Mouse (Mus musculus) neural tube, embryonic 11.5 days (tissue): ENCODE data around the gene Gm4922. TPM values are rescaled to one million over a fixed set of nuclear protein-coding genes. Genes with fewer than 3 reads are reported as not detected.

Experiments
- ATAC-seq: fragments of 200-750 bp; cut with Nextera tagmentation; 2 replicates; pipeline ENCODE4 v1.8.0; 2017; ENCODE audit warnings: moderate number of reproducible peaks, mild to moderate bottlenecking, moderate TSS enrichment, moderate library complexity; ENCODE audit not compliant: insufficient read depth, low FRiP score, low TSS enrichment
- DNase-seq: peaks from one replicate; pipeline ENCODE4 v3.0.0-alpha.2; 2015; ENCODE audit warnings: low spot score
- H3K27ac ChIP-seq: fragments of 300-500 bp; sonication (generic); 2 replicates; pipeline ENCODE4 v1.5.1; 2014; ENCODE audit warnings: low read depth, mild to moderate bottlenecking, low read length
- H3K27me3 ChIP-seq: fragments of 300-500 bp; sonication (generic); 2 replicates; pipeline ENCODE4 v1.6.1; 2014; ENCODE audit warnings: mild to moderate bottlenecking, low read length, mixed read lengths; ENCODE audit not compliant: control insufficient read depth, insufficient read depth
- H3K36me3 ChIP-seq: fragments of 300-500 bp; sonication (generic); 2 replicates; pipeline ENCODE4 v1.6.1; 2014; ENCODE audit warnings: mild to moderate bottlenecking, low read length, moderate library complexity, mixed read lengths; ENCODE audit not compliant: control insufficient read depth, insufficient read depth
- H3K4me1 ChIP-seq: fragments of 300-500 bp; sonication (generic); 2 replicates; pipeline ENCODE4 v1.6.1; 2014; ENCODE audit warnings: low read length, mixed read lengths; ENCODE audit not compliant: control insufficient read depth, insufficient read depth
- H3K4me2 ChIP-seq: fragments of 300-500 bp; sonication (generic); 2 replicates; pipeline ENCODE4 v1.6.1; 2014; ENCODE audit warnings: low read depth, mild to moderate bottlenecking, moderate library complexity
- H3K4me3 ChIP-seq: fragments of 300-500 bp; sonication (generic); 2 replicates; pipeline ENCODE4 v1.5.1; 2014; ENCODE audit warnings: low read depth, low read length
- H3K9ac ChIP-seq: fragments of 300-500 bp; sonication (generic); 2 replicates; pipeline ENCODE4 v1.6.1; 2014; ENCODE audit warnings: mild to moderate bottlenecking, low read length
- H3K9me3 ChIP-seq: fragments of 300-500 bp; sonication (generic); 2 replicates; pipeline ENCODE4 v1.6.1; 2016; ENCODE audit warnings: low read length; ENCODE audit not compliant: control insufficient read depth
- WGBS: fragments of 180-500 bp; shearing (Covaris S2); extraction: QIAGEN DNeasy Blood & Tissue Kit; methylation state at CpG from one replicate; pipeline ENCODE4 v1.1.7; 2014; 5-methylcytosine and 5-hydroxymethylcytosine counted together
- polyA plus RNA-seq: library from polyadenylated mRNA; unstranded; fragments of >200 nt; fragmentation: Nextera tagmentation; extraction: Ambion mirVana; gene quantifications from 2 replicates; pipeline ENCODE4 v1.2.1, GENCODE M21; 2014

Gm4922 gene
- polyA plus RNA-seq, 1 experiment from 2014 or later, result not detected

DNA sequence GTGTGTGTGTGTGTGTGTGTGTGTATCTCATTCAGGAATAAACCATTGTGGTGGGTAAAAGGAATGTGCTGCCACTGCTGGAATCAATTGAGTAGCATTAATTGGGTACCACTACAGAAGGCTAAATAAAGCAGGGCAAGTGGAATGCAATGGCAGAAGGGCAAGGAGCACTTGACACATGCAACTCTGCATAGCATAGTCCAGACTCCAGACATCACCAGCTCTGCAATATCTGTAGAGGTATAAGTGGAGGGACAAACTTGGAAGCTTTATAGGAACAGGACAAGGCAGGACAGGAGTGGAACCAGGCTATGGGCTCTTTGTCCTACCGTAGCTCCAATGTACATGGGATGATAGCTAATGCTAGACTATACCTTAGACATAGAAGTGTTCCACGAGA is 25.2 kb upstream of the Gm4922 start:
- 92% methylated on average over 2 of the region's 2 CpGs for WGBS
- H3K4me3 ChIP-seq, result no peak overlapping the region
- H3K9me3 ChIP-seq, result no peaks in the 10 kb centered on the region
- no peak overlapping the region for H3K4me2 ChIP-seq
- no peak overlapping the region for H3K9ac ChIP-seq
- no peaks in the 10 kb centered on the region for H3K27me3 ChIP-seq
- H3K4me1 ChIP-seq, result no peaks in the 10 kb centered on the region
- DNase-seq, result no peak
- no peaks in the 10 kb centered on the region for H3K36me3 ChIP-seq
- ATAC-seq, result no peak
- H3K27ac ChIP-seq, result no peak overlapping the region

DNA sequence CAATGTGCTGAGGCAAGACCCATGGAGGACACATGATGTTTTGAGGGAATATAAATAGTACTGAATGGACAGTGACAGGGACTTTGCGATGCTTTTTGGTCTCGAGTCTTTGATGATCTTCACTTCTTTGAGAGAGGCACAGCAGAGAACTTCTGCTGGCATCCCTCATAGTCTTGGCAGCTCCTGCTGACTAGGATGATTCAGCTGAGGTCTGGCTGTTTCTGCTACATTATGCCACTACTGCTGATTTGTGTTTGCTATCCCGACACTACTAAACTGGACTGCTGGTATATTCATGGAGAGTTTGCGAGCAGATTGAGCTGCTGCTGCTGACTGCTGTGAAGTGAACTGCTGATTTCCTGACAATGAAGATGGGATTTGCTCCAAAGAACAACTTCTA is 3.5 kb upstream of the Gm4922 start:
- no peaks in the 10 kb centered on the region for H3K27me3 ChIP-seq
- H3K4me2 ChIP-seq, result no peak overlapping the region
- WGBS, result 87% methylated on average over 4 of the region's 4 CpGs
- no peak overlapping the region for H3K27ac ChIP-seq
- H3K9ac ChIP-seq, result no peak overlapping the region
- H3K36me3 ChIP-seq, result no peaks in the 10 kb centered on the region
- H3K9me3 ChIP-seq, result no peaks in the 10 kb centered on the region
- no peak for DNase-seq
- H3K4me3 ChIP-seq, result no peak overlapping the region
- H3K4me1 ChIP-seq, result no peaks in the 10 kb centered on the region
- no peak for ATAC-seq

DNA sequence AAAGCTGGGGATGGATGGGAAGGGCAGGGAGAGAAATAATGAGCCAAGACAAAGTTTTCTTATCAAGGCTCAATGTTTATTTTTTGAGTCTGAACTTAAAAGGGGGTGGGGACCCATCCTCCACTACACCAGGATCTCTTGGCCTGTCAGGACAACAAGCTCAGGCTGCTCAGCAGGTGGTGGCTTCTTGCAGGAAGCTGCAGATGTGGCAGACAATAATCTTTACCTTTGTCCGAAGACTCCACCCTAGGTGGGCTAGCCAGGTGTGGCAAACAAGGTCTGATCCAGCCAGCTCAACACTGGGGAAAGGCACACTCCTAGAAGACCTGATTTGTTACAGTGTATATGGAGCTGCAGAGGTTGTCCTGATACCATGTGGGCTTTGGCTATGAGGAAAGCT is 2.0 kb upstream of the Gm4922 start:
- no peak overlapping the region for H3K4me2 ChIP-seq
- no peaks in the 10 kb centered on the region for H3K9me3 ChIP-seq
- no peaks in the 10 kb centered on the region for H3K4me1 ChIP-seq
- WGBS, result 50% methylated on average over 1 of the region's 1 CpGs
- H3K27me3 ChIP-seq, result no peaks in the 10 kb centered on the region
- DNase-seq, result no peak
- H3K27ac ChIP-seq, result no peak overlapping the region
- no peaks in the 10 kb centered on the region for H3K36me3 ChIP-seq
- no peak overlapping the region for H3K4me3 ChIP-seq
- ATAC-seq, result no peak
- no peak overlapping the region for H3K9ac ChIP-seq

DNA sequence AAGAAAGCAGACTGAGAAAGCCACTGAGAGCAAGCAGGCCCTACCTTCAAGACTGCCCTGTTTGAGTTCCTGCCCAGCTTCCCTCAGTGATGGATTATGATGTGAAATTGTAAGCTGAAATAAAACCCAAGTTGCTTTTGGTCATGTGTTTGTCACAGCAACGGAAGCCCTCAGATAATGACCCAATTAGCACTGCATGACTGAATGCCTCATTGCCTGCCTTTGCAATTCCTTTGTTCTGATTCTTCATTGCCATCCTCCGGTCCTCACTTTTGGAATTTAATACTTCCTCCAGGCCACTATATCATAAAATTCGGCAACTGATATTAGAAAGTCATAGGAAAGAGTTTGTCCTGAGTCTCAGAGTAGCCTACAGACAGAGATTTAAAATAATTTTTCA is 9.0 kb downstream of the Gm4922 start:
- DNase-seq, result no peak

DNA sequence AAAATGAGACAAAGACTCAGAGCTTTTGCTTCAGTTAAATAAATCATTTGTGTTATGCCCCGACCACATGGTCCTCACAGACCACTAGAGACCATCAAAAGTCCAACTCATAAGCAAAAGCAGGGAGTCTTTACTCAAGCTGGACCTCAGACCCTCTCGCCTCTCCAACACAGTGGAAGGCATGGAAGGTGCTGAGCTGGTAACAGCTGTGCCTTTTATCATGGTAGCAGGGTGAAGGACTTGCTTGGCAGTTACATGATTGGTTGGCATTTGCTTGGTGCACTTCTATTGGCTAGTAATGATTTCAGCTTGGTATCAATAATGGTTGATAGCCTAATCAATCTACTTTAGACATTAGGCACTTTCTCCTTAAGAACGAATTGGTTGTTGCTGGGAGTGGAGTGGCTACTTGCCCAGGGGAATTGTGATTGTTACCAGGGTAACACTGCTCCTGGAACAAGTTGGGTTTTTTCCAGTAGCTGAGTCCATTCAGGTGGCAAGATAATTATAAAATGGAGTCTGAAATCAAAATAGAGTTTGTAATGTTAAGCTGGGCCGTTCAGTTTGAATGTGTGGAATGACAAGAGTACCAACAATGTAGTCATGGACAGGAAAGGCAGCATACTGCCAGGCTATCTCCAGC is 13.9 kb downstream of the Gm4922 start:
- H3K36me3 ChIP-seq, result no peaks in the 10 kb centered on the region
- 72% methylated on average over 4 of the region's 4 CpGs for WGBS
- H3K9ac ChIP-seq, result no peak overlapping the region
- H3K27me3 ChIP-seq, result no peaks in the 10 kb centered on the region
- H3K9me3 ChIP-seq, result no peaks in the 10 kb centered on the region
- no peak overlapping the region for H3K4me2 ChIP-seq
- no peaks in the 10 kb centered on the region for H3K4me1 ChIP-seq
- H3K27ac ChIP-seq, result no peak overlapping the region
- no peak overlapping the region for H3K4me3 ChIP-seq
- ATAC-seq (no peak), DNase-seq (no peak)

More for the DNA sequence above, 9.0 kb downstream of the Gm4922 start:
- H3K27me3 ChIP-seq, result no peaks in the 10 kb centered on the region
- H3K4me1 ChIP-seq, result no peaks in the 10 kb centered on the region
- no peak overlapping the region for H3K4me2 ChIP-seq
- ATAC-seq, result no peak
- H3K4me3 ChIP-seq, result no peak overlapping the region
- H3K27ac ChIP-seq, result no peak overlapping the region
- H3K9ac ChIP-seq, result no peak overlapping the region
- no peaks in the 10 kb centered on the region for H3K36me3 ChIP-seq
- H3K9me3 ChIP-seq, result no peaks in the 10 kb centered on the region
- 38% methylated on average over 3 of the region's 3 CpGs for WGBS

DNA sequence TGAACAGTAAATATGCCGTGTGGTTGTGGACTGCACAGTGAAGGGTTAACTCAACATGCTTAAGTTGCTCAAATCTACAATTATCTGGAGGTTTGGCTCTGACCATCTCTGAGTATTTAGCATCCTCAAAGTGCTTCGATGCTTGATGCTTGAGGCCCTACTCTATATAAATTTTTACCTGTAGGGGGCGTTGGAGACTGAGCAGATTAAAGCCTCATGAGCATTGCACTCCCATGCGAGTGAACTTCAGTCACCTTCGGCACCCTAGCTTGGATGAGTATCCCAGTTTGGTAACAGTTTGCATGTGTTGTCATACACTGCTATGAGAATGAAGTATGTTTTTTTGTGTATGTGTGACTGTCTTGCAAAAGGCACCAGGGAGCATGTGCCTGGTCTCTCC is 16.7 kb downstream of the Gm4922 start:
- WGBS, result 51% methylated on average over 5 of the region's 5 CpGs
- Histone ChIP-seq H3K9ac (no peak overlapping the region), H3K36me3 (no peaks in the 10 kb centered on the region), H3K4me2 (no peak overlapping the region), H3K9me3 (no peaks in the 10 kb centered on the region), H3K4me3 (no peak overlapping the region), H3K27me3 (no peaks in the 10 kb centered on the region), H3K4me1 (no peaks in the 10 kb centered on the region), H3K27ac (no peak overlapping the region)
- DNase-seq (no peak), ATAC-seq (no peak)

DNA sequence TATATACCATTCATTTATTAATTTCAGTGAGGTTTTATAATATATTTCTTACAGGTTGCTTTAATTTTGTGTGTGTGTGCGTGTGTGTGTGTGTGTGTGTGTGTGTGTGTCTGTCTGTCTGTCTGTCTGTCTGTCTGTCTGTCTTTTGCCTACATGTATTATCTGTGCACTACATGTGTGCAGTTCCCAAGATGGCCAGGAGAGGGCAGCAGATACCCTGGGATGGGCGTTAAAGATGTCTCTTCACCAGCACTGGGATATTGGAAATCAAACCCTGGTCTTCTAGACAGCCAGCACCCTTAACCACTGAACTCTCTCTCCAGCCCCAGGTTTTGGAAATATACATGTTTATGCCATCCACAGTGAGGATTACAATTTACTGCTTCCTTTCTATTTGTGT is 26.4 kb downstream of the Gm4922 start:
- peak; percentile 64 for DNase-seq
- no peak for ATAC-seq
- Histone ChIP-seq H3K27ac (no peak overlapping the region), H3K4me2 (no peak overlapping the region), H3K9ac (no peak overlapping the region), H3K36me3 (no peaks in the 10 kb centered on the region), H3K27me3 (no peaks in the 10 kb centered on the region), H3K9me3 (no peaks in the 10 kb centered on the region), H3K4me1 (no peaks in the 10 kb centered on the region), H3K4me3 (no peak overlapping the region)
- WGBS, result 49% methylated on average over 2 of the region's 2 CpGs

DNA sequence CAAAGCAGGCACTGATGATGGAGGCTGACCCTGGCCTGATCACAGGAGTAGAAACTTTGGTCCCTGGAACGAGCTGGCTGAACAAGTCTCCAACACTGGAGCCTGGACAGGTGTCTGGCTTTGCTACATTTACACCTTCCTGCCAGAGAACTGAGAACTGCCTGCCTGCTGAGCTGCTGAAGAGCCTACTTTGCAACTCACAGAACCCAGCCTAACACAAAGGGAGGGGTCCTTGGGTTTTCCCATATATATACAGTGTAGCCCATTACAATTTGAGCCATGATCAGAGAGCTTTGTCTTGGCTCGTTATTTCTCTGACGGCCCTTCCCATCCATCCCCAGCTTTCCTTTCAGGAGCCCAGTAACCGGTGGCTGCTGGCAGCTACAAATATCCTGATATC is 36.5 kb downstream of the Gm4922 start:
- Histone ChIP-seq H3K27me3 (no peaks in the 10 kb centered on the region), H3K9me3 (no peaks in the 10 kb centered on the region), H3K4me3 (no peak overlapping the region), H3K9ac (no peak overlapping the region), H3K27ac (no peak overlapping the region), H3K4me1 (no peaks in the 10 kb centered on the region), H3K4me2 (no peak overlapping the region), H3K36me3 (no peaks in the 10 kb centered on the region)
- WGBS, result 83% methylated on average over 4 of the region's 4 CpGs
- ATAC-seq (no peak), DNase-seq (no peak)

DNA sequence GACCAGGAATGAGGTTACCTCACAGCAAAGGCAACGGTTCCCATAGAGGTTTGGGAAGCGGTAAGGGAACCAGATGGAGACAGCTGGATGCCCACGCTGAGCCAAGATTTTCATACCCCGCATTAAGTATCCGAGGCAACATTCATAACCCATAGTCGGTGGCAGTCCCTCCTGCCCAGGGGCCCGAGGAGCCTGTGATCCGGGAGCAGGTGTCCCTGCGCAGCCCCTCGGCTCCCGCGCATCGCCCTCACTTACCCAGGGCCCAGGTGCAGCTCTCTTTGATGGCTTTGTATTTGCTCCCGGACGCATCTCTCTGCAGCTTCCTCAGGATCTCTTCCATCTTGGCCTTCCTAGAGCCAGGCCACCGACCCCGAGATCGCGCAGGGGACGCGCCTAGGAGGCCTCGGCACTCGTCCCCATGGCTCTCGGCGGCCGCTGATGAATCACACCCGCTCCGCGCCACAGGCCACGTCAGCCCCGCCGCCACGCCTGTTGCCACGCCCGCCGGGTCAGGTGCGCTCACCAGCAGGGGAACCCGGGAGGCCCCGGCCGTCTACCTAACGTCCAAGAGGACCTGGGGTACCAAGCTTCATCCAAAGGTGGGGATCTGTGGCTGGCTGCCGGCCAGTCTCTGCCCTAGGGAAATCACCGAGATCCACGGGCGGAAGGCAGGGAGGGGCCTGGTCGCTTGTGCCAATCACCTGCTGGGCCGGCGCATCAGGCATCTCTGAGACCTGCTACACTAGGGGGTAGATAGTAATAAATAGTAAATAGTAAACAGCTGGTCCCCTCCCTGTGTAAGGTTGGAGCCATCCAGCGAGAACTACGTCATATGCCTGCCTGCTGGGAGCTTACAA is 43.1 kb downstream of the Gm4922 start, which contains the start of gene Arfgef3:
TSS of gene Arfgef3 (minus strand) at position 664 of the 857 bp plus-strand sequence.
- Histone ChIP-seq H3K27ac (no peak within 1 kb of the TSS), H3K4me1 (no peaks in the 10 kb centered on the region), H3K4me3 (peak within 1 kb of the TSS; percentile 55), H3K36me3 (no peaks in the 10 kb centered on the region), H3K9ac (peak within 1 kb of the TSS; percentile 55), H3K9me3 (no peaks in the 10 kb centered on the region), H3K27me3 (no peaks in the 10 kb centered on the region), H3K4me2 (peak within 1 kb of the TSS; percentile 85)
- DNase-seq (peak; percentile 59), ATAC-seq (peak; percentile 81)
- 1% methylated on average over 50 of the region's 50 CpGs for WGBS
